Mouse (Mus musculus) myocyte (in vitro differentiated cells): ENCODE measurements around the gene Rpp14.

Experiments
- MYOD1 ChIP-seq, 3 experiments: IDR thresholded peaks; one replicate each; pipeline ENCODE4 v1.6.1; 2011; ENCODE audit warnings: control low read depth in 2 of 3, low read depth in 2 of 3, mild to moderate bottlenecking in 2 of 3, moderate library complexity in 1 of 3; ENCODE audit not compliant: insufficient read length in 2 of 3, control insufficient read depth in 1 of 3
- MYOG ChIP-seq, 3 experiments: IDR thresholded peaks; one replicate each; pipeline ENCODE4 v1.6.1; 2011; ENCODE audit warnings: control low read depth in 2 of 3, low read depth in 2 of 3, mild to moderate bottlenecking in 2 of 3; ENCODE audit not compliant: insufficient read length in 2 of 3, control insufficient read depth in 1 of 3, insufficient read depth in 1 of 3
- POLR2A ChIP-seq: IDR thresholded peaks from one replicate; pipeline ENCODE4 v1.6.1; 2011; ENCODE audit warnings: low read depth, mild to moderate bottlenecking, control low read depth, moderate library complexity; ENCODE audit not compliant: insufficient read length
- TCF12 ChIP-seq: IDR thresholded peaks from one replicate; pipeline ENCODE4 v1.6.1; 2011; ENCODE audit warnings: mild to moderate bottlenecking, control low read depth; ENCODE audit not compliant: poor library complexity, insufficient read depth, severe bottlenecking

DNA sequence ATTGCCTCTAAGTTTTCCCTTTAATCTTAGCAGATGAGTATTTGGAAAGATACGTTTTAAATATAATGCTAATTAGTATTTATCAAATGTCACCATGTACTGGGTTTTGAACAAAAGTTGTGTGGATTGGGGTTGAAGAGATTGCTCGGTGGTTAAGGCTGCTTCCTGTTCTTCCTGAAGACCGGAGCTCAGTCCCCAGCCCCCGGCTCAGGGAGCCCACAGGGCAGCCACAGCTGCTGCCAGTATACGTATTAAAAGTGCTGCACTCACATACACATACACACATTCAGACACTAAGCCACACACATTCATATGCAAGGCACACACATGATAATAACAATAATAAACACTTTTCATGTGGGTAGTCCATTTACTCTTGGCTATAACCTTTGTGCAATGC, 42.0 kb upstream of the Rpp14 start:
- TF ChIP-seq MYOG (IDR thresholded peaks at IDR 0.05; ENCODE audit: control insufficient read depth in 1 of 3, insufficient read depth in 1 of 3, insufficient read length in 2 of 3, low read depth in 2 of 3) (no peak), POLR2A (no peak), MYOD1 (IDR thresholded peaks at IDR 0.05; ENCODE audit: control insufficient read depth in 1 of 3, insufficient read length in 2 of 3, low read depth in 2 of 3) (no peak), TCF12 (no peak)
